Mouse (Mus musculus) MEL (cell line): Measurements from ENCODE around the gene Dnase1l1. TPM values are rescaled to one million over a fixed set of nuclear protein-coding genes. Genes with fewer than 3 reads are reported as not detected.

Experiments used
- DNase-seq: peaks from one replicate; pipeline ENCODE4 v3.0.0; 2011; ENCODE audit warnings: low read depth, low spot score
- H3K27ac ChIP-seq: 2 replicates; pipeline ENCODE4 v1.5.1; 2012; ENCODE audit warnings: low read depth, mild to moderate bottlenecking, control low read depth, low read length, moderate library complexity; ENCODE audit not compliant: control insufficient read depth
- H3K27me3 ChIP-seq, 2 experiments: fragments of 150-350 bp in 1 of 2; sonication (generic) in 1 of 2; 2 replicates each; pipeline ENCODE4 v1.6.1; 2012; ENCODE audit warnings: low read length in 2 of 2, mild to moderate bottlenecking in 2 of 2, improper control_type of control experiment in 1 of 2, moderate library complexity in 1 of 2; ENCODE audit not compliant: insufficient read depth in 2 of 2, control insufficient read depth in 1 of 2
- H3K36me3 ChIP-seq, 2 experiments: 2 replicates each; pipeline ENCODE4 v1.6.1; 2012 to 2014; ENCODE audit warnings: low read length in 2 of 2, improper control_type of control experiment in 1 of 2, inconsistent platforms in 1 of 2, mild to moderate bottlenecking in 1 of 2; ENCODE audit not compliant: insufficient read depth in 2 of 2, control insufficient read depth in 1 of 2
- H3K4me1 ChIP-seq, 2 experiments: fragments of 150-350 bp in 1 of 2; sonication (generic) in 1 of 2; 2 replicates each; pipeline ENCODE4 v1.6.1; 2012; ENCODE audit warnings: low read length in 2 of 2, improper control_type of control experiment in 1 of 2, mild to moderate bottlenecking in 1 of 2; ENCODE audit not compliant: insufficient read depth in 2 of 2, control insufficient read depth in 1 of 2
- H3K4me3 ChIP-seq, 2 experiments: fragments of 150-350 bp in 1 of 2; sonication (generic) in 1 of 2; 2 replicates each; pipeline ENCODE4 v1.5.1; 2012; ENCODE audit warnings: low read depth in 2 of 2, low read length in 2 of 2, mild to moderate bottlenecking in 2 of 2, moderate library complexity in 2 of 2, control low read depth in 1 of 2, improper control_type of control experiment in 1 of 2; ENCODE audit not compliant: control insufficient read depth in 1 of 2, insufficient read depth in 1 of 2
- H3K79me2 ChIP-seq: 2 replicates; pipeline ENCODE4 v1.6.1; 2012; ENCODE audit warnings: mild to moderate bottlenecking, low read length, moderate library complexity; ENCODE audit not compliant: control insufficient read depth, poor library complexity, insufficient read depth
- H3K9ac ChIP-seq: 2 replicates; pipeline ENCODE4 v1.6.1; 2012; ENCODE audit warnings: low read depth, mild to moderate bottlenecking, control low read depth, low read length, moderate library complexity; ENCODE audit not compliant: control insufficient read depth, poor library complexity, severe bottlenecking
- H3K9me3 ChIP-seq: fragments of 150-350 bp; sonication (generic); replicated peaks from 2 replicates; pipeline ENCODE4 v1.6.1; 2012; ENCODE audit warnings: mild to moderate bottlenecking, low read length, improper control_type of control experiment, moderate library complexity; ENCODE audit not compliant: insufficient read depth
- BHLHE40 ChIP-seq: IDR thresholded peaks from 2 replicates; pipeline ENCODE4 v1.6.1; 2012; ENCODE audit warnings: low read depth, mild to moderate bottlenecking, inconsistent platforms, low read length, improper control_type of control experiment, borderline replicate concordance
- CHD1 ChIP-seq: IDR thresholded peaks from 2 replicates; pipeline ENCODE4 v1.6.1; 2012; ENCODE audit warnings: low read depth, mild to moderate bottlenecking, inconsistent platforms, low read length, improper control_type of control experiment
- CHD2 ChIP-seq: IDR thresholded peaks from 2 replicates; pipeline ENCODE4 v1.6.1; 2011; ENCODE audit warnings: low read length, improper control_type of control experiment
- CTCF ChIP-seq, 3 experiments: IDR thresholded peaks in 2 of 3; conservative IDR thresholded peaks in 1 of 3; 2 replicates each; pipeline ENCODE4 v1.5.1; 2011 to 2012; ENCODE audit warnings: low read length in 3 of 3, low read depth in 2 of 3, mild to moderate bottlenecking in 2 of 3, improper control_type of control experiment in 1 of 3, inconsistent platforms in 1 of 3, mixed read lengths in 1 of 3, moderate library complexity in 1 of 3; ENCODE audit not compliant: control insufficient read depth in 1 of 3, insufficient read depth in 1 of 3, poor library complexity in 1 of 3, severe bottlenecking in 1 of 3
- E2F4 ChIP-seq: IDR thresholded peaks from 2 replicates; pipeline ENCODE4 v1.6.1; 2011; ENCODE audit warnings: low read depth, low read length, improper control_type of control experiment, borderline replicate concordance
- ELF1 ChIP-seq: IDR thresholded peaks from 2 replicates; pipeline ENCODE4 v1.6.1; 2014; ENCODE audit warnings: low read depth, mild to moderate bottlenecking, inconsistent platforms, low read length, improper control_type of control experiment, moderate library complexity
- EP300 ChIP-seq, 2 experiments: IDR thresholded peaks; 2 replicates each; pipeline ENCODE4 v1.6.1; 2011; ENCODE audit warnings: improper control_type of control experiment in 2 of 2, low read length in 2 of 2, low read depth in 1 of 2, mild to moderate bottlenecking in 1 of 2
- ETS1 ChIP-seq: IDR thresholded peaks from 2 replicates; pipeline ENCODE4 v1.6.1; 2012; ENCODE audit warnings: low read depth, mild to moderate bottlenecking, inconsistent platforms, low read length, improper control_type of control experiment, moderate library complexity
- GABPA ChIP-seq: IDR thresholded peaks from 2 replicates; pipeline ENCODE4 v1.6.1; 2012; ENCODE audit warnings: low read depth, mild to moderate bottlenecking, inconsistent platforms, low read length, improper control_type of control experiment, moderate library complexity
- GATA1 ChIP-seq: IDR thresholded peaks from 2 replicates; pipeline ENCODE4 v1.6.1; 2011; ENCODE audit warnings: low read depth, low read length, improper control_type of control experiment
- HCFC1 ChIP-seq: IDR thresholded peaks from 2 replicates; pipeline ENCODE4 v1.6.1; 2012; ENCODE audit warnings: low read depth, mild to moderate bottlenecking, inconsistent platforms, low read length, improper control_type of control experiment, moderate library complexity
- JUND ChIP-seq: IDR thresholded peaks from 2 replicates; pipeline ENCODE4 v1.6.1; 2011; ENCODE audit warnings: low read depth, mild to moderate bottlenecking, improper control_type of control experiment, low read length
- MAFK ChIP-seq: IDR thresholded peaks from 2 replicates; pipeline ENCODE4 v1.6.1; 2011; ENCODE audit warnings: low read depth, mild to moderate bottlenecking, low read length, improper control_type of control experiment, borderline replicate concordance
- MAZ ChIP-seq: IDR thresholded peaks from 2 replicates; pipeline ENCODE4 v1.6.1; 2012; ENCODE audit warnings: low read depth, mild to moderate bottlenecking, inconsistent platforms, low read length, improper control_type of control experiment
- MYB ChIP-seq: IDR thresholded peaks from 2 replicates; pipeline ENCODE4 v1.6.1; 2011; ENCODE audit warnings: mild to moderate bottlenecking, low read depth, low read length, improper control_type of control experiment
- MYC ChIP-seq: IDR thresholded peaks from 2 replicates; pipeline ENCODE4 v1.6.1; 2011; ENCODE audit warnings: low read depth, mild to moderate bottlenecking, low read length, improper control_type of control experiment, moderate library complexity
- NELFE ChIP-seq: IDR thresholded peaks from 2 replicates; pipeline ENCODE4 v1.6.1; 2011; ENCODE audit warnings: low read depth, low read length, improper control_type of control experiment
- POLR2A ChIP-seq, 2 experiments: IDR thresholded peaks; 2 replicates each; pipeline ENCODE4 v1.6.1; 2011 to 2012; ENCODE audit warnings: low read length in 2 of 2, mild to moderate bottlenecking in 2 of 2, control low read depth in 1 of 2, improper control_type of control experiment in 1 of 2, low read depth in 1 of 2, moderate library complexity in 1 of 2; ENCODE audit not compliant: control insufficient read depth in 1 of 2, insufficient read depth in 1 of 2, poor library complexity in 1 of 2
- POLR2AphosphoS2 ChIP-seq: IDR thresholded peaks from 2 replicates; pipeline ENCODE4 v1.6.1; 2011; ENCODE audit warnings: low read length, improper control_type of control experiment
- POLR2AphosphoS5 ChIP-seq: IDR thresholded peaks from 2 replicates; pipeline ENCODE4 v1.6.1; 2012; ENCODE audit warnings: low read depth, borderline replicate concordance, mild to moderate bottlenecking, inconsistent platforms, low read length, moderate library complexity, mixed read lengths
- SIN3A ChIP-seq: IDR thresholded peaks from 2 replicates; pipeline ENCODE4 v1.6.1; 2012; ENCODE audit warnings: low read length, improper control_type of control experiment, inconsistent platforms
- SMC3 ChIP-seq: IDR thresholded peaks from 2 replicates; pipeline ENCODE4 v1.6.1; 2011; ENCODE audit warnings: low read depth, low read length, improper control_type of control experiment
- TAL1 ChIP-seq: IDR thresholded peaks from 2 replicates; pipeline ENCODE4 v1.6.1; 2012; ENCODE audit warnings: mild to moderate bottlenecking, inconsistent platforms, low read length, moderate library complexity, mixed read lengths
- TCF12 ChIP-seq: IDR thresholded peaks from 2 replicates; pipeline ENCODE4 v1.6.1; 2014; ENCODE audit warnings: low read depth, mild to moderate bottlenecking, inconsistent platforms, low read length, improper control_type of control experiment, moderate library complexity
- UBTF ChIP-seq: IDR thresholded peaks from 2 replicates; pipeline ENCODE4 v1.6.1; 2012; ENCODE audit warnings: low read depth, mild to moderate bottlenecking, inconsistent platforms, low read length, improper control_type of control experiment, moderate library complexity, borderline replicate concordance; ENCODE audit not compliant: insufficient read depth
- USF1 ChIP-seq: IDR thresholded peaks from 2 replicates; pipeline ENCODE4 v1.6.1; 2014; ENCODE audit warnings: low read depth, mild to moderate bottlenecking, inconsistent platforms, low read length, improper control_type of control experiment, moderate library complexity
- USF2 ChIP-seq, 2 experiments: IDR thresholded peaks; 2 replicates each; pipeline ENCODE4 v1.6.1; 2011 to 2012; ENCODE audit warnings: improper control_type of control experiment in 2 of 2, low read length in 2 of 2, borderline replicate concordance in 1 of 2, inconsistent platforms in 1 of 2, low read depth in 1 of 2, mild to moderate bottlenecking in 1 of 2; ENCODE audit not compliant: insufficient read depth in 1 of 2
- ZC3H11A ChIP-seq: IDR thresholded peaks from 2 replicates; pipeline ENCODE4 v1.6.1; 2012; ENCODE audit warnings: low read depth, mild to moderate bottlenecking, inconsistent platforms, low read length, improper control_type of control experiment
- ZKSCAN1 ChIP-seq: IDR thresholded peaks from 2 replicates; pipeline ENCODE4 v1.6.1; 2012; ENCODE audit warnings: low read depth, mild to moderate bottlenecking, inconsistent platforms, low read length, improper control_type of control experiment, moderate library complexity
- ZMIZ1 ChIP-seq: IDR thresholded peaks from 2 replicates; pipeline ENCODE4 v1.6.1; 2012; ENCODE audit warnings: low read depth, mild to moderate bottlenecking, inconsistent platforms, low read length, improper control_type of control experiment, moderate library complexity
- ZNF384 ChIP-seq: IDR thresholded peaks from 2 replicates; pipeline ENCODE4 v1.6.1; 2012; ENCODE audit warnings: low read depth, mild to moderate bottlenecking, inconsistent platforms, low read length, improper control_type of control experiment
- polyA plus RNA-seq, 2 experiments: library from polyadenylated mRNA; stranded (reverse) in 1 of 2; unstranded in 1 of 2; fragments of >175 nt in 1 of 2; fragments of >200 nt in 1 of 2; gene quantifications; 2 replicates each; pipeline versions ENCODE4 v1.2.1 to v1.2.4; 2012; ENCODE audit warnings: low replicate concordance in 2 of 2, low read depth in 1 of 2; ENCODE audit not compliant: insufficient read length in 2 of 2, insufficient read depth in 1 of 2, missing spikeins in 1 of 2
- total RNA-seq: library from RNA; depleted of rRNA; stranded (reverse); fragments of 300-350 nt; gene quantifications from 2 replicates; pipeline ENCODE4 v1.2.3, GENCODE M21; 2012

Dnase1l1 gene
- total and polyA plus RNA-seq, 3 experiments = 5.0 to 9.5 TPM; not detected in 1

- TF ChIP-seq ZC3H11A (no peak), USF1 (no peak), SIN3A (peak; percentile 37), EP300 (IDR thresholded peaks at IDR 0.05; ENCODE audit: low read depth in 1 of 2, low read length in 2 of 2) (peak in 1 of 2 experiments; percentile 21; a peak in 1 of 4 replicates), NELFE (peak; percentile 98), ZNF384 (peak; percentile 91), BHLHE40 (no peak), POLR2A (IDR thresholded peaks at IDR 0.05; ENCODE audit: control insufficient read depth in 1 of 2, insufficient read depth in 1 of 2, low read depth in 1 of 2, low read length in 2 of 2, poor library complexity in 1 of 2) (peak in 1 of 2 experiments; percentile 97), ELF1 (peak; percentile 93), MAZ (no peak), MAFK (no peak), USF2 (IDR thresholded peaks at IDR 0.05; ENCODE audit: borderline replicate concordance in 1 of 2, insufficient read depth in 1 of 2, low read depth in 1 of 2, low read length in 2 of 2) (no peak), TCF12 (peak; percentile 81), SMC3 (no peak), MYC (peak; percentile 72; the same call in 1 of the 2 replicates), HCFC1 (peak; percentile 90), ZMIZ1 (peak; percentile 92)
Measured at GRCm38 (mm10) chrX:74270062-74270901, 11.9 kb downstream of the Dnase1l1 start, which contains the start of gene Rpl10 (continued).

GRCm38 (mm10) chrX:74269736-74270061 is 12.4 kb downstream of the Dnase1l1 start:
- no peak for DNase-seq
- peak overlapping the region; percentile 42 to 49 for H3K4me3 ChIP-seq
- H3K4me1 ChIP-seq = peaks cover 0 to 7% of the 10 kb centered on the region in 2 experiments; a peak in 3 of 4 replicates
- H3K36me3 ChIP-seq = peaks cover 0 to 7% of the 10 kb centered on the region in 2 experiments; a peak in 1 of 4 replicates
- no peaks in the 10 kb centered on the region for H3K9me3 ChIP-seq
- H3K27ac ChIP-seq = peak overlapping the region; percentile 96
- H3K9ac ChIP-seq = peak overlapping the region; percentile 79
- H3K27me3 ChIP-seq = no peaks in the 10 kb centered on the region
- peaks cover 19% of the 10 kb centered on the region for H3K79me2 ChIP-seq
- TF ChIP-seq UBTF = no peak
- TF ChIP-seq POLR2AphosphoS2 = no peak
- no peak for TF ChIP-seq SMC3
- no peak for TF ChIP-seq TCF12
- TF ChIP-seq ELF1 = no peak
- no peak for TF ChIP-seq ZC3H11A
- no peak for TF ChIP-seq SIN3A
- TF ChIP-seq NELFE = no peak
- no peak for TF ChIP-seq JUND
- TF ChIP-seq MAFK = no peak
- TF ChIP-seq CHD1 = no peak
- TF ChIP-seq ETS1 = no peak
- TF ChIP-seq BHLHE40 = peak; percentile 21; the same call in 1 of the 2 replicates
- no peak for TF ChIP-seq GABPA
- TF ChIP-seq E2F4 = no peak
- no peak for TF ChIP-seq HCFC1
- TF ChIP-seq TAL1 = no peak
- TF ChIP-seq ZMIZ1 = 0 out of 2 replicates have a peak, but pooled peaks have one; percentile 52
- no peak for TF ChIP-seq MYB
- TF ChIP-seq CHD2 = no peak
- TF ChIP-seq GATA1 = no peak
- no peak for TF ChIP-seq POLR2A (IDR thresholded peaks at IDR 0.05; ENCODE audit: control insufficient read depth in 1 of 2, insufficient read depth in 1 of 2, low read depth in 1 of 2, low read length in 2 of 2, poor library complexity in 1 of 2)
- TF ChIP-seq ZKSCAN1 = no peak
- no peak for TF ChIP-seq POLR2AphosphoS5
- no peak for TF ChIP-seq EP300 (IDR thresholded peaks at IDR 0.05; ENCODE audit: low read depth in 1 of 2, low read length in 2 of 2)
- peak; percentile 95 for TF ChIP-seq MYC
- no peak for TF ChIP-seq CTCF (IDR thresholded peaks at IDR 0.05 in 2 of 3, conservative IDR thresholded peaks at IDR 0.05 in 1 of 3; ENCODE audit: control insufficient read depth in 1 of 3, insufficient read depth in 1 of 3, low read depth in 2 of 3, low read length in 3 of 3, poor library complexity in 1 of 3, severe bottlenecking in 1 of 3)
